Mouse (Mus musculus) forebrain, embryonic 14.5 days (tissue): ENCODE data around the gene Fbxo47. TPM values are rescaled to one million over a fixed set of nuclear protein-coding genes. Genes with fewer than 3 reads are reported as not detected.
A peak's percentile ranks its signal among the peaks of the same experiment; 100 is the strongest.
"Not testable (repeated sequence)": the region's sequence is repeated elsewhere in the genome, so short reads cannot be mapped to it uniquely, and the experiment has no call there.

Experiments used
- ATAC-seq: fragments of 200-750 bp; cut with Nextera tagmentation; 2 replicates; pipeline ENCODE4 v1.8.0; 2017; ENCODE audit warnings: mild to moderate bottlenecking, moderate library complexity
- DNase-seq: peaks from one replicate; pipeline ENCODE4 v3.0.0-alpha.2; 2015; ENCODE audit warnings: low spot score
- H3K27ac ChIP-seq: fragments of 300-500 bp; sonication (generic); 2 replicates; pipeline ENCODE4 v1.5.1; 2014; ENCODE audit warnings: low read depth, mild to moderate bottlenecking, control low read depth, low read length, moderate library complexity
- H3K27me3 ChIP-seq: fragments of 300-500 bp; sonication (generic); replicated peaks from 2 replicates; pipeline ENCODE4 v1.6.1; 2014; ENCODE audit warnings: low read length, control low read depth, mixed read lengths; ENCODE audit not compliant: control insufficient read depth, insufficient read depth
- H3K36me3 ChIP-seq: fragments of 300-500 bp; sonication (generic); 2 replicates; pipeline ENCODE4 v1.6.1; 2014; ENCODE audit warnings: low read length, control low read depth; ENCODE audit not compliant: control insufficient read depth, insufficient read depth
- H3K4me1 ChIP-seq: fragments of 300-500 bp; sonication (generic); 2 replicates; pipeline ENCODE4 v1.6.1; 2014; ENCODE audit warnings: antibody characterized with exemption, low read length, control low read depth; ENCODE audit not compliant: control insufficient read depth, insufficient read depth
- H3K4me2 ChIP-seq: fragments of 300-500 bp; sonication (generic); 2 replicates; pipeline ENCODE4 v1.6.1; 2014; ENCODE audit warnings: mild to moderate bottlenecking, control low read depth, low read length
- H3K4me3 ChIP-seq: fragments of 300-500 bp; sonication (generic); 2 replicates; pipeline ENCODE4 v1.5.1; 2014; ENCODE audit warnings: low read depth, low read length, control low read depth
- H3K9ac ChIP-seq: fragments of 300-500 bp; sonication (generic); 2 replicates; pipeline ENCODE4 v1.6.1; 2014; ENCODE audit warnings: mild to moderate bottlenecking, low read length, control low read depth, moderate library complexity
- H3K9me3 ChIP-seq: fragments of 300-500 bp; sonication (generic); replicated peaks from 2 replicates; pipeline ENCODE4 v1.6.1; 2016; ENCODE audit warnings: low read length, control low read depth, mixed read lengths; ENCODE audit not compliant: control insufficient read depth
- WGBS: fragments of 180-500 bp; shearing (Covaris S2); extraction: QIAGEN DNeasy Blood & Tissue Kit; methylation state at CpG from one replicate; pipeline ENCODE4 v1.1.7; 2014; 5-methylcytosine and 5-hydroxymethylcytosine counted together
- polyA plus RNA-seq: library from polyadenylated mRNA; unstranded; fragments of >200 nt; fragmentation: Nextera tagmentation; extraction: Ambion mirVana; gene quantifications from 2 replicates; pipeline ENCODE4 v1.2.1, GENCODE M21; 2014

Gene Fbxo47
- polyA plus RNA-seq, 1 experiment from 2014 or later: 0.65 TPM

- Histone ChIP-seq H3K4me2 (peak overlapping the region; percentile 54), H3K9me3 (no peaks in the 10 kb centered on the region), H3K27ac (peak overlapping the region; percentile 81), H3K4me1 (peaks cover 9% of the 10 kb centered on the region; the same call in 1 of the 2 replicates), H3K9ac (no peak overlapping the region), H3K36me3 (peaks cover 31% of the 10 kb centered on the region), H3K4me3 (peak overlapping the region; percentile 40), H3K27me3 (no peaks in the 10 kb centered on the region)
- DNase-seq: no peak
- 77% methylated on average over 2 of the region's 2 CpGs for WGBS
- no peak for ATAC-seq
These were observed 43.8 kb downstream of the Fbxo47 start for GRCm38 (mm10) chr11:97840135-97840490.

GRCm38 (mm10) chr11:97839441-97840134 lies 44.4 kb downstream of the Fbxo47 start:
- peaks cover 9% of the 10 kb centered on the region; the same call in 1 of the 2 replicates for H3K4me1 ChIP-seq
- no peak overlapping the region for H3K4me2 ChIP-seq
- H3K27me3 ChIP-seq: no peaks in the 10 kb centered on the region
- no peak overlapping the region for H3K27ac ChIP-seq
- H3K36me3 ChIP-seq: peaks cover 36% of the 10 kb centered on the region
- no peaks in the 10 kb centered on the region for H3K9me3 ChIP-seq
- WGBS: 63% methylated on average over 11 of the region's 11 CpGs
- no peak overlapping the region for H3K9ac ChIP-seq
- DNase-seq (no peak), ATAC-seq (no peak)
- H3K4me3 ChIP-seq: no peak overlapping the region

GRCm38 (mm10) chr11:97838779-97839440 lies 45.0 kb downstream of the Fbxo47 start:
- Histone ChIP-seq H3K4me2 (no peak overlapping the region), H3K4me3 (no peak overlapping the region), H3K36me3 (peaks cover 43% of the 10 kb centered on the region), H3K27me3 (no peaks in the 10 kb centered on the region), H3K9me3 (no peaks in the 10 kb centered on the region), H3K27ac (no peak overlapping the region), H3K9ac (no peak overlapping the region), H3K4me1 (peaks cover 9% of the 10 kb centered on the region; the same call in 1 of the 2 replicates)
- no peak for DNase-seq
- no peak for ATAC-seq
- 41% methylated on average over 10 of the region's 10 CpGs for WGBS

GRCm38 (mm10) chr11:97837641-97838149 lies 46.3 kb downstream of the Fbxo47 start:
- H3K9ac ChIP-seq: no peak overlapping the region
- no peak overlapping the region for H3K27ac ChIP-seq
- ATAC-seq (no peak), DNase-seq (no peak)
- H3K36me3 ChIP-seq: peaks cover 50% of the 10 kb centered on the region
- peaks cover 9% of the 10 kb centered on the region; the same call in 1 of the 2 replicates for H3K4me1 ChIP-seq
- WGBS: 85% methylated on average over 7 of the region's 7 CpGs
- no peak overlapping the region for H3K4me3 ChIP-seq
- no peaks in the 10 kb centered on the region for H3K27me3 ChIP-seq
- H3K4me2 ChIP-seq: no peak overlapping the region
- H3K9me3 ChIP-seq: no peaks in the 10 kb centered on the region

GRCm38 (mm10) chr11:97837051-97837450 lies 46.9 kb downstream of the Fbxo47 start:
- not testable (repeated sequence) for H3K9me3 ChIP-seq, H3K4me2 ChIP-seq, ATAC-seq, H3K4me3 ChIP-seq, H3K4me1 ChIP-seq, H3K27ac ChIP-seq, H3K9ac ChIP-seq, H3K27me3 ChIP-seq, DNase-seq
- WGBS: 80% methylated on average over 9 of the region's 9 CpGs
- peaks cover 54% of the 10 kb centered on the region for H3K36me3 ChIP-seq

GRCm38 (mm10) chr11:97836541-97836940 lies 47.4 kb downstream of the Fbxo47 start:
- Histone ChIP-seq H3K9ac (no peak overlapping the region), H3K4me2 (no peak overlapping the region), H3K27ac (no peak overlapping the region), H3K27me3 (no peaks in the 10 kb centered on the region), H3K4me3 (no peak overlapping the region), H3K9me3 (no peaks in the 10 kb centered on the region), H3K4me1 (no peaks in the 10 kb centered on the region), H3K36me3 (peaks cover 55% of the 10 kb centered on the region)
- no peak for DNase-seq
- 67% methylated on average over 8 of the region's 8 CpGs for WGBS
- ATAC-seq: no peak

GRCm38 (mm10) chr11:97833352-97833751 lies 50.6 kb downstream of the Fbxo47 start:
- ATAC-seq: no peak
- peaks cover 65% of the 10 kb centered on the region for H3K36me3 ChIP-seq
- no peak overlapping the region for H3K4me3 ChIP-seq
- no peak overlapping the region for H3K9ac ChIP-seq
- no peak for DNase-seq
- H3K4me2 ChIP-seq: no peak overlapping the region
- no peak overlapping the region for H3K27ac ChIP-seq
- no peaks in the 10 kb centered on the region for H3K4me1 ChIP-seq
- H3K9me3 ChIP-seq: no peaks in the 10 kb centered on the region
- WGBS: 78% methylated on average over 15 of the region's 15 CpGs
- H3K27me3 ChIP-seq: no peaks in the 10 kb centered on the region

- H3K27me3 ChIP-seq: no peaks in the 10 kb centered on the region
- no peak overlapping the region for H3K4me2 ChIP-seq
- no peak overlapping the region for H3K27ac ChIP-seq
- no peaks in the 10 kb centered on the region for H3K9me3 ChIP-seq
- 87% methylated on average over 11 of the region's 11 CpGs for WGBS
- no peak for ATAC-seq
- H3K4me3 ChIP-seq: no peak overlapping the region
- no peak overlapping the region for H3K9ac ChIP-seq
- DNase-seq: no peak
- no peaks in the 10 kb centered on the region for H3K4me1 ChIP-seq
- H3K36me3 ChIP-seq: peaks cover 66% of the 10 kb centered on the region
These were observed 52.0 kb downstream of the Fbxo47 start for GRCm38 (mm10) chr11:97832001-97832400.

- H3K27me3 ChIP-seq: no peaks in the 10 kb centered on the region
- ATAC-seq: no peak
- H3K4me2 ChIP-seq: no peak overlapping the region
- no peak overlapping the region for H3K4me3 ChIP-seq
- H3K9ac ChIP-seq: no peak overlapping the region
- no peak overlapping the region for H3K27ac ChIP-seq
- WGBS: 83% methylated on average over 6 of the region's 6 CpGs
- no peak for DNase-seq
- no peaks in the 10 kb centered on the region for H3K4me1 ChIP-seq
- peaks cover 66% of the 10 kb centered on the region for H3K36me3 ChIP-seq
- no peaks in the 10 kb centered on the region for H3K9me3 ChIP-seq
These were observed 53.5 kb downstream of the Fbxo47 start for GRCm38 (mm10) chr11:97830501-97830900.
